Mouse (Mus musculus) left cerebral cortex, postnatal 25 days (tissue): ENCODE measurements around the gene Ube2m. TPM values are rescaled to one million over a fixed set of nuclear protein-coding genes. Genes with fewer than 3 reads are reported as not detected.
"Not testable (repeated sequence)": the region's sequence is repeated elsewhere in the genome, so short reads cannot be mapped to it uniquely, and the experiment has no call there.

Source experiments
- DNase-seq, 2 experiments: peaks; one replicate each; pipeline ENCODE4 v3.0.0; 2022; ENCODE audit warnings: low spot score in 2 of 2, mixed read lengths in 1 of 2
- intact Hi-C: fragments of 180-260 bp; cut with DNase I; formaldehyde crosslinking; loops from one replicate; pipeline ENCODE4 v1.15.1; 2025
- total RNA-seq, 2 experiments: library from RNA; stranded (reverse); gene quantifications; 2 replicates each; pipeline ENCODE4 v1.2.3; 2021

The Ube2m gene
- total RNA-seq = 100 to 1,000 TPM; 219 to 237 TPM

GRCm38 (mm10) chr7:13037901-13038555 lies at the start of gene Ube2m:
Gene Ube2m (minus strand): TSS chr7:13038275.
- intact Hi-C loops = loop anchor here (5.0 to 10.0 kb wide), 3 partner anchors 61 to 553 kb away; partner anchors contain the start of genes Rps5 and Zfp446

GRCm38 (mm10) chr7:13072293-13072692 lies 34.2 kb upstream of the Ube2m start:
- no peak for DNase-seq
- intact Hi-C loops = loop anchor here (2.0 to 5.0 kb wide), 2 partner anchors 439 to 1245 kb away; no protein-coding TSS in a partner anchor

More at GRCm38 (mm10) chr7:13037901-13038555, at the start of gene Ube2m:
- DNase-seq = peak; percentile 100

GRCm38 (mm10) chr7:13063399-13063798 lies 25.3 kb upstream of the Ube2m start:
- intact Hi-C loops, DNase-seq: not testable (repeated sequence)

GRCm38 (mm10) chr7:13059536-13059935 lies 21.5 kb upstream of the Ube2m start:
- intact Hi-C loops = loop anchor here (5.0 to 10.0 kb wide), 2 partner anchors 228 to 245 kb away; partner anchors contain the start of gene Zfp329
- no peak for DNase-seq

- intact Hi-C loops = loop anchor here (5.0 to 10.0 kb wide), 2 partner anchors 230 to 242 kb away; partner anchors contain the start of gene Zfp329
- no peak for DNase-seq
Measured at GRCm38 (mm10) chr7:13056913-13057700, 19.0 kb upstream of the Ube2m start.

GRCm38 (mm10) chr7:13054287-13055010 lies 16.4 kb upstream of the Ube2m start, which contains the start of gene Mzf1:
Gene Mzf1 (minus strand): TSS chr7:13054764.
- intact Hi-C loops = loop anchor here (5.0 to 10.0 kb wide), 3 partner anchors 223 to 240 kb away; partner anchors contain the start of genes Lig1, Zfp329 and Zswim9
- peak; percentile 96 to 99 for DNase-seq

- intact Hi-C loops = loop anchor here (5.0 to 10.0 kb wide), 2 partner anchors 223 to 239 kb away; partner anchors contain the start of genes Lig1, Zfp329 and Zswim9
- DNase-seq = no peak
Measured at GRCm38 (mm10) chr7:13053961-13054286, 15.8 kb upstream of the Ube2m start.

GRCm38 (mm10) chr7:13053501-13053900 lies 15.4 kb upstream of the Ube2m start:
- intact Hi-C loops = loop anchor here (5.0 to 10.0 kb wide), 2 partner anchors 224 to 239 kb away; partner anchors contain the start of genes Lig1, Zfp329 and Zswim9
- no peak for DNase-seq

GRCm38 (mm10) chr7:13053001-13053400 lies 14.9 kb upstream of the Ube2m start:
- intact Hi-C loops = loop anchor here (5.0 to 10.0 kb wide), 2 partner anchors 224 to 238 kb away; partner anchors contain the start of genes Lig1, Zfp329 and Zswim9
- DNase-seq = no peak

- intact Hi-C loops = loop anchor here (1.0 to 2.0 kb wide), 2 partner anchors 37 to 133 kb away; no protein-coding TSS in a partner anchor
- DNase-seq = peak in 1 of 2 experiments; percentile 37
Measured at GRCm38 (mm10) chr7:13046084-13046483, 8.0 kb upstream of the Ube2m start.

- intact Hi-C loops = no loop called here
- no peak for DNase-seq
Measured at GRCm38 (mm10) chr7:13044254-13044625, 6.2 kb upstream of the Ube2m start.

GRCm38 (mm10) chr7:13043445-13044253 lies 5.6 kb upstream of the Ube2m start:
- DNase-seq = peak; percentile 54 to 56
- intact Hi-C loops = no loop called here

- peak in 1 of 2 experiments; percentile 9 for DNase-seq
- intact Hi-C loops = no loop called here
Measured at GRCm38 (mm10) chr7:13043120-13043444, 5.0 kb upstream of the Ube2m start.

GRCm38 (mm10) chr7:13042511-13042910 lies 4.4 kb upstream of the Ube2m start:
- intact Hi-C loops = no loop called here
- DNase-seq = no peak

- DNase-seq = no peak
- intact Hi-C loops = no loop called here
Measured at GRCm38 (mm10) chr7:13041256-13041655, 3.2 kb upstream of the Ube2m start.

- DNase-seq = no peak
- intact Hi-C loops = loop anchor here (5.0 to 10.0 kb wide), 3 partner anchors 62 to 554 kb away; partner anchors contain the start of genes Rps5 and Zfp446
Measured at GRCm38 (mm10) chr7:13039181-13039580, 1.1 kb upstream of the Ube2m start.

GRCm38 (mm10) chr7:13038621-13039169 lies 620 bp upstream of the Ube2m start:
- intact Hi-C loops = loop anchor here (5.0 to 10.0 kb wide), 3 partner anchors 61 to 554 kb away; partner anchors contain the start of genes Rps5 and Zfp446
- DNase-seq = peak in 1 of 2 experiments; percentile 27

GRCm38 (mm10) chr7:13037366-13037765 lies 709 bp downstream of the Ube2m start:
- intact Hi-C loops = loop anchor here (5.0 to 10.0 kb wide), 3 partner anchors 60 to 553 kb away; partner anchors contain the start of genes Rps5 and Zfp446
- no peak for DNase-seq
